Mouse (Mus musculus) hindbrain, embryonic 14.5 days (tissue): Measurements from ENCODE around the gene Pcdh8. TPM values are rescaled to one million over a fixed set of nuclear protein-coding genes. Genes with fewer than 3 reads are reported as not detected.

Experiments used
- ATAC-seq: fragments of 200-750 bp; cut with Nextera tagmentation; 2 replicates; pipeline ENCODE4 v1.8.0; 2017; ENCODE audit warnings: moderate number of reproducible peaks, mild to moderate bottlenecking, moderate TSS enrichment, moderate library complexity; ENCODE audit not compliant: low FRiP score
- DNase-seq: peaks from one replicate; pipeline ENCODE4 v3.0.0-alpha.2; 2015; ENCODE audit warnings: low spot score
- H3K27ac ChIP-seq: fragments of 300-500 bp; sonication (generic); 2 replicates; pipeline ENCODE4 v1.5.1; 2014; ENCODE audit warnings: mild to moderate bottlenecking, moderate library complexity
- H3K27me3 ChIP-seq: fragments of 300-500 bp; sonication (generic); 2 replicates; pipeline ENCODE4 v1.6.1; 2014; ENCODE audit warnings: mild to moderate bottlenecking, low read length, mixed read lengths; ENCODE audit not compliant: control insufficient read depth, insufficient read depth
- H3K36me3 ChIP-seq: fragments of 300-500 bp; sonication (generic); replicated peaks from 2 replicates; pipeline ENCODE4 v1.6.1; 2014; ENCODE audit not compliant: control insufficient read depth, insufficient read depth
- H3K4me1 ChIP-seq: fragments of 300-500 bp; sonication (generic); replicated peaks from 2 replicates; pipeline ENCODE4 v1.6.1; 2014; ENCODE audit warnings: antibody characterized with exemption, low read length, mixed read lengths; ENCODE audit not compliant: control insufficient read depth, insufficient read depth
- H3K4me2 ChIP-seq: fragments of 300-500 bp; sonication (generic); replicated peaks from 2 replicates; pipeline ENCODE4 v1.6.1; 2014; ENCODE audit warnings: mild to moderate bottlenecking, moderate library complexity
- H3K4me3 ChIP-seq: fragments of 300-500 bp; sonication (generic); replicated peaks from 2 replicates; pipeline ENCODE4 v1.5.1; 2014; ENCODE audit warnings: mild to moderate bottlenecking, low read length
- H3K9ac ChIP-seq: fragments of 300-500 bp; sonication (generic); 2 replicates; pipeline ENCODE4 v1.6.1; 2014
- H3K9me3 ChIP-seq: fragments of 300-500 bp; sonication (generic); 2 replicates; pipeline ENCODE4 v1.6.1; 2016; ENCODE audit warnings: low read length; ENCODE audit not compliant: control insufficient read depth
- WGBS: fragments of 180-500 bp; shearing (Covaris S2); extraction: QIAGEN DNeasy Blood & Tissue Kit; methylation state at CpG from one replicate; pipeline ENCODE4 v1.1.7; 2014; 5-methylcytosine and 5-hydroxymethylcytosine counted together
- polyA plus RNA-seq: library from polyadenylated mRNA; unstranded; fragments of >200 nt; fragmentation: Nextera tagmentation; extraction: Ambion mirVana; gene quantifications from 2 replicates; pipeline ENCODE4 v1.2.1, GENCODE M21; 2014

The Pcdh8 gene
- polyA plus RNA-seq, 1 experiment from 2014 or later, result 40.5 TPM

DNA sequence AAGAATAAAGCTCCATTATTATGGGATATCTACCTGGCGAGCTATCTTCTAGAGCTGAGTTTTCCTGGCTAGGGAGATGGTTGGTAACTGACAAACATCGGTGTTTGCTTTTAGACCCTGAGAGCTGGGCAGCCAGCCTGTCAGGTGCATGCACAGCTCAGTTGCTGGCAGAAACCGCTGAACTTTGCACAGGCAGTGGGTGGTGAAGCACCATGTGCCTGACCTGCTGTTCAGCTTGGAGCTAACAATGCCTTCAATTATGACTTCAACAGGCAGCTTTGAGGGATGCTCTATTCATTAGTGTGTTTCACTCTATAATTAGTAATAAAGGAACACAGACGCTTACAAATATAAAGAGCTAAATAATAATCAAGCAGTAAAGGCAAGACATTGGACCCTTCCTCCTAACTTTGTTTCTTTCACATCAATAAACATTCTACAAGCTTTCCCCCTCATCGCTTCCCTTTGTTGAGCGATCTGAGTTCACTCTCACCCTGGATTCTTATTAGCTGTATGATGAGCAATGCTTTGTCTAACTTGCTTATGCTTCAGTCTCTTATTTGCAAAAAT, 5.8 kb downstream of the Pcdh8 start:
- H3K27ac ChIP-seq, result no peak overlapping the region
- no peaks in the 10 kb centered on the region for H3K9me3 ChIP-seq
- peaks cover 15% of the 10 kb centered on the region; the same call in 1 of the 2 replicates for H3K27me3 ChIP-seq
- no peak overlapping the region for H3K4me3 ChIP-seq
- H3K4me1 ChIP-seq, result no peaks in the 10 kb centered on the region; the same call in 1 of the 2 replicates
- no peak for DNase-seq
- WGBS, result 59% methylated on average over 6 of the region's 6 CpGs
- no peak overlapping the region for H3K4me2 ChIP-seq
- H3K36me3 ChIP-seq, result 0 out of 2 replicates have a peak, but pooled peaks cover 7% of the 10 kb centered on the region
- ATAC-seq, result no peak
- H3K9ac ChIP-seq, result no peak overlapping the region

DNA sequence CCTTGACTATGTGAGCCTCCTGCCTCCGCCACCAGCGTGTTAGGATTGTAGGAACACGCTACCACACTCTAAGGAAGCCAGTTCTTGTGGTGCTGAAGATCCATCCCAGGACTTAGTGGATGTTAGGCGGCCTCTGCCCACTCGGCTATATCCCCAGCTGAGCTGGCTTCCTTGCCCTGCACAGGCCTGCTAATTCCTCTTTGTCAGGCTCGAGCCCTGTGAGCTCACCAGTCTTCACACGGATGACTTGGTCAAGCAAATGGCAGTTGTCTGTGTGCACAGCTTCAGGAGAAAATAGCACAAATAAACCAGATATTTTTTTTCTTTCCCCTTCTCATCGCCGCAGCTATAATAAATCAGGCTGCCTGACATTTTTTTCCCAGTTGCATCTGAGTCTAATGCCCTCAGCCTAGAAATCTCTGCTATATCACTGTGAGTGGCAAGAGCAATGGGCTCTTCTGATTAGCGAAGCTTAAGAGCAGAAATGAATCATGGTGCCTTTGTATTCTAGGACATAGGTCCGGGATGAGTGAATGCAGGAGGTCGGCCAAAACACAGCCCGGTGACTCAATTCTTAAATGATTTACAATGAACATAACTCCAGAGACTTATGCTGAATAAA, 16.4 kb downstream of the Pcdh8 start:
- Histone ChIP-seq H3K9ac (peak overlapping the region; percentile 34; the same call in 1 of the 2 replicates), H3K4me3 (no peak overlapping the region), H3K36me3 (no peaks in the 10 kb centered on the region), H3K9me3 (no peaks in the 10 kb centered on the region), H3K27me3 (no peaks in the 10 kb centered on the region), H3K27ac (peak overlapping the region; percentile 62; the same call in 1 of the 2 replicates), H3K4me1 (peaks cover 13% of the 10 kb centered on the region), H3K4me2 (no peak overlapping the region)
- DNase-seq (no peak), ATAC-seq (peak; percentile 57)
- 43% methylated on average over 13 of the region's 13 CpGs for WGBS

DNA sequence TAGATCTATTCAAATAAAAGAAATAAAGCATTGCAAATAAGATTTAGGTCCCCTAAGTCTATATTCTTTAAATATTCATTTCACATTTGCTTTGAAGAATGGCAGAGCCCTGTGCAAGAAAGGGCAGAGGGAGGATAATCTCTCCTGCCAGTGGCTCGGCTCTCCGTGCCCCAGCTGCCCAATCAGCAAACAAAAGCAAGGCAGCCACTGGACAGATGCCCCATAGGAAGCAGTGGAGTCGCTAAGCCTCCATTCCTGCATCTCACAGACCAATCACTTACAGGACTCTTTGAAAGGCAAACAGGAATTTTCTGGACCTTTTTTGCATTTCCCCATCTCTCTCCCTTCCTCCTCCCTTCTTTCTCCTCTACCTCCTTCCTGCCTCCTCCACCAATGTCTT, 17.0 kb downstream of the Pcdh8 start:
- no peak overlapping the region for H3K4me2 ChIP-seq
- no peaks in the 10 kb centered on the region for H3K9me3 ChIP-seq
- 9% methylated on average over 3 of the region's 3 CpGs for WGBS
- H3K27me3 ChIP-seq, result no peaks in the 10 kb centered on the region
- peak overlapping the region; percentile 34; the same call in 1 of the 2 replicates for H3K9ac ChIP-seq
- H3K27ac ChIP-seq, result peak overlapping the region; percentile 62; the same call in 1 of the 2 replicates
- H3K4me1 ChIP-seq, result peaks cover 13% of the 10 kb centered on the region
- no peak overlapping the region for H3K4me3 ChIP-seq
- DNase-seq (no peak), ATAC-seq (peak; percentile 51; the same call in 1 of the 2 replicates)
- H3K36me3 ChIP-seq, result no peaks in the 10 kb centered on the region

DNA sequence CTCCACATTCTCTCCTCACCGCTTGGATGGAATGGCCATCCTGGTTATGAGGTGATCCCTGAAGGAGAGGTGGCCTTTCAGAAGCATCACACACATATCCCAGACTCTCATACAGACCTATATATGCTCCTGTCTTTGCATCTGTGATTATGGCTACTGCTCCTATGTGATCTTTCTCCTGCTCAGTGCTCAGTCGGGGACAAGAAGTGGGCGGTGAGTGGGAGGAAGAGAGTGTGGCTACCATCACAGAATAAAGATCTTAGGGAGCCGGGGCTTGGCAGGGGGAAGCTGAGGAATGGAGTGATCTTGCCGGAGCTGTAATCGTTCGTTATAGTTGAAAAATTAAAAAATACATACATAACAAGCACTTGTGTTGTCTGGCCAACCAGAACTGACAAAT, 17.4 kb downstream of the Pcdh8 start:
- no peak overlapping the region for H3K27ac ChIP-seq
- H3K9ac ChIP-seq, result no peak overlapping the region
- no peaks in the 10 kb centered on the region for H3K9me3 ChIP-seq
- no peaks in the 10 kb centered on the region for H3K27me3 ChIP-seq
- WGBS, result 76% methylated on average over 7 of the region's 7 CpGs
- peak; percentile 34; the same call in 1 of the 2 replicates for ATAC-seq
- no peaks in the 10 kb centered on the region for H3K36me3 ChIP-seq
- peaks cover 13% of the 10 kb centered on the region for H3K4me1 ChIP-seq
- no peak overlapping the region for H3K4me2 ChIP-seq
- DNase-seq, result no peak
- H3K4me3 ChIP-seq, result no peak overlapping the region

DNA sequence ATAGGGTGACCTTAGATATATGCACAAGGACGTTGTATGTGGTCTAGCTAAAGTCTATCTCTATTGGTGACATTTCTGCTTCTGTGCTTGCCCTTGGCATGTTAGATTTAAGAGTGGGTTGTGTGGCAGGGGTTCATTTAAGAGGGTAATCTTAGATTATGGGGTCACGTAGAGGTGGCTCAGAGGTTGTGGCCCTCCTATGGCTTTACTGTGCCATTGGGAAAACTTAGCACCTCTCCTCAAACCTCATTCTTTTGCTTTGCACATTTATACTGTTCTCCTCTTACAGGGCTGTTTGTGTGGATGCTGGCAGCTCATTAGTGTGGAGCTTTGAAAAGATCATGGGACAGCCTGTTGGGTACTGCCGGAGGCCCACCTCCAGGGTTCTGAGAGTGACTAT, 30.6 kb downstream of the Pcdh8 start:
- H3K9me3 ChIP-seq, result no peaks in the 10 kb centered on the region
- ATAC-seq (no peak), DNase-seq (no peak)
- peaks cover 13% of the 10 kb centered on the region for H3K4me1 ChIP-seq
- H3K4me3 ChIP-seq, result no peak overlapping the region
- no peaks in the 10 kb centered on the region for H3K36me3 ChIP-seq
- no peak overlapping the region for H3K27ac ChIP-seq
- H3K27me3 ChIP-seq, result no peaks in the 10 kb centered on the region
- H3K4me2 ChIP-seq, result no peak overlapping the region
- H3K9ac ChIP-seq, result no peak overlapping the region
- WGBS, result 87% methylated on average over 3 of the region's 3 CpGs

DNA sequence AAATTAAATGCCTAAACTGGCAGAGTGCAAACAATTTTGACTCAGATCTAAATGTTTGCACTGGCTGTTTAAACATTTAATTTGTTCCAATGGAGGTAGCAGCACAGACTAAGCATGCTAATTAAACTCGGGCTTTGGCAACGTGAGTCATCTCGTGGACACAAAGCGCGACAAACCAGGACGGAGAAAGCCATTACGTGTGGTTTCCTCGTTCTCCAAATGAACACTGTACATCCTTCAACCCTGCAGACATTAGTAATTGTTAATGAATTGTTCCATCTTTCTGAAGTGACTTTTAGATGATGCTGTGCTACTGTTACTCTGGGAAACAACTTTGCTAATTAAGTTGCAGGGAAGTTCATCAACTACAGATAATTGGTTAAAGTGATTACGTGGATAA, 32.7 kb downstream of the Pcdh8 start:
- ATAC-seq, result no peak

DNA sequence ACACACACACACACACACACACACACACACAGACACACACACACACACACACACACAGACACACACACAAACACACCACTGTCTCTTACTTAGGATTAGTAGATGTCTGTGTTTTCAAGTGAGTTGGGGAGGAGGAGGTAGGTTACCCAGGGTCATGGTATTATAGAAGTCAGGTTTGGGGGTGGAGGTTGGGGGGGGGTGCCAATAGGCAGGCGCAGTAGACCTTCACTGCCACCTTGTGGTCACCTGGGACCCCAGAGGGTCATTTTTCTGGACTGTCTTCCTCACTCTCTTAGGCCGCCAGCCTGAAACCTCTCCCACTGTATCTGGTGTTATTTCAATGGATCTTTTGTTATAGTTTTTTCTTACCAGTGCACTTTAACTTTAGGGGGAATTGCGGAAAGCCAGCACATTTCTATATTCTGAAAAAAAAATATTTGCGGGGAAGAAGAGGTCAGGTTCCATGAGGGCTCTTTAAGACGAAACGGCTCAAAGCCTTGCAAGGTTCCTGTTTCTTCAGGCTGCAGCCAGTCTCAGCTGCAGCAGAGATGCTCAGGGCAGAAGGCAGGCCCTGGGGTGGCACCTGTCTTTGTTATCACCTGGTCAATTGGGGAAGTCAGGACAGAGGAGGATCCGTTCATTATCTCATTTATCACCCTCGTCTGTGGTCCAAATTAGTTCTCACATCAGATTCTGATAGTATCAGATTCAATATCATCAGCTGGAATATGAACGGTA, 33.3 kb downstream of the Pcdh8 start:
- H3K9me3 ChIP-seq, result no peaks in the 10 kb centered on the region
- H3K36me3 ChIP-seq, result no peaks in the 10 kb centered on the region
- no peak overlapping the region for H3K4me3 ChIP-seq
- no peak overlapping the region for H3K4me2 ChIP-seq
- no peak overlapping the region for H3K9ac ChIP-seq
- H3K27ac ChIP-seq, result no peak overlapping the region; the same call in 1 of the 2 replicates
- ATAC-seq (no peak), DNase-seq (no peak)
- WGBS, result 61% methylated on average over 9 of the region's 9 CpGs
- no peaks in the 10 kb centered on the region for H3K27me3 ChIP-seq
- peaks cover 13% of the 10 kb centered on the region for H3K4me1 ChIP-seq

More for the DNA sequence above, 32.7 kb downstream of the Pcdh8 start:
- no peak for DNase-seq
- Histone ChIP-seq H3K36me3 (no peaks in the 10 kb centered on the region), H3K27me3 (no peaks in the 10 kb centered on the region), H3K9me3 (no peaks in the 10 kb centered on the region), H3K4me1 (peaks cover 13% of the 10 kb centered on the region), H3K27ac (no peak overlapping the region; the same call in 1 of the 2 replicates), H3K4me3 (no peak overlapping the region), H3K4me2 (no peak overlapping the region), H3K9ac (no peak overlapping the region)
- WGBS, result 55% methylated on average over 9 of the region's 9 CpGs

DNA sequence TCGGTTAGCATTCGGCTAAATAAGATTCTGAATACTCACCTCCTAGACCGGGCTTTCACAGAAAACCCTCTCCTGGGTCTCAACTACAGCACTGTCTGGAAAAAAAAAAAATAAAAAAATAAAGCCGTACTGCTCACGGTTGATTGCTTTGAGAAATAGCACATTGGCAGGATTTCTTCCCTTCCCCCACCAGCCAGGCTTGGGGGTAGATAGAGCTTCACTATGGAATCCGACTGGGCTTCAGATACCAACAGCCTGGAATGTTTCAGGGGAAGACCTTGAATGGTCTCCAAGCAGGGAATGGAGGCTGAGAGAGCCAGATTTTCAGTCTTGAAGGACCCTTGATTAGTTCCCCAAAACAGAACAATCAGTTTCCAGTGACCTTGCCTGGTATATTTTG, 34.3 kb downstream of the Pcdh8 start:
- Histone ChIP-seq H3K4me1 (peaks cover 13% of the 10 kb centered on the region), H3K27ac (0 out of 2 replicates have a peak overlapping the region, but pooled peaks have one; percentile 26), H3K9me3 (no peaks in the 10 kb centered on the region), H3K4me3 (no peak overlapping the region), H3K27me3 (no peaks in the 10 kb centered on the region), H3K9ac (no peak overlapping the region), H3K36me3 (no peaks in the 10 kb centered on the region), H3K4me2 (no peak overlapping the region)
- no peak for DNase-seq
- ATAC-seq, result no peak
- 57% methylated on average over 6 of the region's 6 CpGs for WGBS

DNA sequence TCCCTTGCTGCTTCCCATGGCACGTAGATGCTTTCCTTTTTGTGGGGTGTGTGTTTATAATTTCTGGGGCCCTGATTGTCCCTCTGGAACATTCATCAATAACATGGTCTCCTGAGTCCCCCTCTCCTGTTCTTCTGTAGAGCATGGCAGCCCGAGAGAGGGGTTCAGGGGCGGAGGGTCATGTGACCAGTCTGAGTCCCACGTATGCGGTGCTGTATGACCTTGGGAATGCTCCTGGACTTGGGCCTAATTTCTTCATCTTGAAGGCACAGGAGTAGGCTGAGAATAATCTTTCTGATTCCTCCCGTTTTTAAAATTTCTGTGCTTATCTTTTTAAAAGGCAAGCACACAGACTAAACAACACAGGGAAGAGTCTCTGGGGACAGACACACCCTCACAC, 37.6 kb downstream of the Pcdh8 start:
- Histone ChIP-seq H3K4me2 (no peak overlapping the region), H3K9ac (no peak overlapping the region), H3K27me3 (no peaks in the 10 kb centered on the region), H3K4me1 (peaks cover 13% of the 10 kb centered on the region), H3K36me3 (no peaks in the 10 kb centered on the region), H3K9me3 (no peaks in the 10 kb centered on the region), H3K4me3 (no peak overlapping the region), H3K27ac (no peak overlapping the region)
- 79% methylated on average over 6 of the region's 6 CpGs for WGBS
- no peak for DNase-seq
- no peak for ATAC-seq
